Mouse (Mus musculus) neural tube, embryonic 14.5 days (tissue): ENCODE measurements at regions not wholly inside any gene's neighbourhood (a gene's known extent, or its start where the extent isn't known, plus 50 kb on each side); places are given as distances from the start of the nearest gene placed in this dataset.

ENCODE experiments used
- ATAC-seq: fragments of 200-750 bp; cut with Nextera tagmentation; 2 replicates; pipeline ENCODE4 v1.8.0; 2017; ENCODE audit warnings: low read depth, mild to moderate bottlenecking, moderate TSS enrichment, moderate library complexity
- H3K27ac ChIP-seq: fragments of 300-500 bp; sonication (generic); 2 replicates; pipeline ENCODE4 v1.5.1; 2014; ENCODE audit warnings: low read depth, mild to moderate bottlenecking, control low read depth, low read length, moderate library complexity, mixed read lengths
- H3K27me3 ChIP-seq: fragments of 300-500 bp; sonication (generic); 2 replicates; pipeline ENCODE4 v1.6.1; 2014; ENCODE audit warnings: low read length; ENCODE audit not compliant: control insufficient read depth, insufficient read depth
- H3K36me3 ChIP-seq: fragments of 300-500 bp; sonication (generic); 2 replicates; pipeline ENCODE4 v1.6.1; 2014; ENCODE audit warnings: low read length, mixed read lengths; ENCODE audit not compliant: control insufficient read depth, insufficient read depth
- H3K4me1 ChIP-seq: fragments of 300-500 bp; sonication (generic); 2 replicates; pipeline ENCODE4 v1.6.1; 2014; ENCODE audit warnings: low read length; ENCODE audit not compliant: control insufficient read depth, insufficient read depth
- H3K4me2 ChIP-seq: fragments of 300-500 bp; sonication (generic); 2 replicates; pipeline ENCODE4 v1.6.1; 2014; ENCODE audit warnings: mild to moderate bottlenecking, low read depth, low read length, control low read depth
- H3K4me3 ChIP-seq: fragments of 300-500 bp; sonication (generic); 2 replicates; pipeline ENCODE4 v1.5.1; 2014; ENCODE audit warnings: low read depth, low read length, control low read depth, mixed read lengths
- H3K9ac ChIP-seq: fragments of 300-500 bp; sonication (generic); replicated peaks from 2 replicates; pipeline ENCODE4 v1.6.1; 2014; ENCODE audit warnings: low read depth, mild to moderate bottlenecking, control low read depth, low read length, mixed read lengths
- H3K9me3 ChIP-seq: fragments of 300-500 bp; sonication (generic); 2 replicates; pipeline ENCODE4 v1.6.1; 2016; ENCODE audit warnings: low read length; ENCODE audit not compliant: control insufficient read depth
- WGBS: fragments of 180-500 bp; shearing (Covaris S2); extraction: QIAGEN DNeasy Blood & Tissue Kit; methylation state at CpG from one replicate; pipeline ENCODE4 v1.1.7; 2014; 5-methylcytosine and 5-hydroxymethylcytosine counted together

DNA sequence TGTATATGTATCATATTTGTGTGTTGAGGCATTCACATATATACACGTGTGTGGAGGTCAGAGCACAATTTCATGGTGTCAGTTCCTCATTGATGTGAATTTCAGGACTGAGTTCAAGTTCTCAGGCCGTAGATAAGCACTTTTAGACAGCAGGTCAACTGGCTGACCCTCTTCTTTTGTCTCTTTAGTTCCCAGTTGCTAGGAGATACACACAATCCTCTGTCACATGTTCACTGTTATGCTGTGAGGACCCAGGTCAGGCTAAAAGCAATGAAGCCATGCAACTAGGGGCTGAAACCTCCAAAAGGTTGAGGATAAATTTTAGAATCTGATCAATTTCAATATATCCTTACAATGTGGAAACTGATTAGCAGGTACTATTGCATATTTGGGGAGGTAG is 783.5 kb downstream of the Galc start:
- Histone ChIP-seq H3K4me1 (peaks cover 9% of the 10 kb centered on the region; the same call in 1 of the 2 replicates), H3K4me3 (no peak overlapping the region), H3K9ac (no peak overlapping the region), H3K4me2 (no peak overlapping the region), H3K9me3 (no peaks in the 10 kb centered on the region), H3K27me3 (no peaks in the 10 kb centered on the region), H3K36me3 (no peaks in the 10 kb centered on the region), H3K27ac (no peak overlapping the region)
- WGBS: 25% methylated on average over 2 of the region's 2 CpGs
- ATAC-seq: peak; percentile 69; the same call in 1 of the 2 replicates

- Histone ChIP-seq H3K9ac (no peak overlapping the region), H3K4me3 (no peak overlapping the region), H3K27me3 (no peaks in the 10 kb centered on the region), H3K27ac (no peak overlapping the region), H3K4me1 (no peaks in the 10 kb centered on the region), H3K9me3 (no peaks in the 10 kb centered on the region), H3K36me3 (no peaks in the 10 kb centered on the region), H3K4me2 (no peak overlapping the region)
- ATAC-seq: peak; percentile 56; the same call in 1 of the 2 replicates
- 33% methylated on average over 3 of the region's 3 CpGs for WGBS
Measured at GRCm38 (mm10) chr12:97469183-97469582, 790.1 kb downstream of the Galc start.

- no peak for ATAC-seq
- Histone ChIP-seq H3K4me1 (no peaks in the 10 kb centered on the region), H3K9me3 (no peaks in the 10 kb centered on the region), H3K9ac (no peak overlapping the region), H3K4me2 (no peak overlapping the region), H3K27me3 (no peaks in the 10 kb centered on the region), H3K36me3 (no peaks in the 10 kb centered on the region), H3K27ac (no peak overlapping the region), H3K4me3 (no peak overlapping the region)
- 60% methylated on average over 3 of the region's 3 CpGs for WGBS
Measured at GRCm38 (mm10) chr12:97436141-97436540, 823.1 kb downstream of the Galc start.

DNA sequence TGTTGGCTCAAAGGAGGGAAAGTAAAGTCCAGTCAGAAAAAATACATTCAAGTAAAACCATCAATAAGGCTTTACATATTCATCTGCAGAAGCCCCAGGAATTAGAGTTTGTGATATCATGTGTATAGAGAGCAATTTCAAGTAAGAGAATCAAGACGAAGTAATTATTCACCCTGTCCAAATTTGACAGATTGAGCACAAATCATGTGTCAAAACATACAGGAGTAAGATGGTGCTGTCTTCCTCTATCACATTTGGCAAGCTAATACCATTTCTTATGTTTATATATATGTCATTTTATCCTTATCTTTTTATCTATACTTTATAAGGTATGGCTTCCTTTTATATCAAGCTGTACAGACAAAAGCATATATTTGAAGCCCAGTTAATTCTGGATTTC is 825.2 kb downstream of the Galc start:
- Histone ChIP-seq H3K4me3 (no peak overlapping the region), H3K9me3 (no peaks in the 10 kb centered on the region), H3K4me2 (no peak overlapping the region), H3K9ac (no peak overlapping the region), H3K4me1 (no peaks in the 10 kb centered on the region), H3K27me3 (no peaks in the 10 kb centered on the region), H3K36me3 (no peaks in the 10 kb centered on the region), H3K27ac (no peak overlapping the region)
- WGBS: 76% methylated on average over 1 of the region's 1 CpGs
- no peak for ATAC-seq

DNA sequence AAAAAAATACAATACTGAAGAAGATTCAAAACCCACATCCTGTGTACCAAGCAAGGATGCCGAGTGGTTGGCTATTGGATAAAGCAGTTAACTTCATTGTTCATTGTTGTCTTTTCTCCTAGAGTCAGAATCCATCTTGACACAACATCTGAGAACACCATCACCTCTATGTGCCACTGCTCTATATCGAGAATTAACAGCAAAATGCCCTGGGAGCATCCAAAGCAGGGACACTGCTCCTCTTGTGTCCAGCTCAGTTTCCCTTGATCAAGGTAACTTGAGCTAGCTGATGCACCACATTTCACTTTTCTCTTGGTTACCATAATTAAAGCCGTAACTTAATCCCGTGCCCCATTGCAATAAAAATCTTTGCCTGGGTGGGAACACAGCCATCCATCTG is 826.6 kb downstream of the Galc start:
- ATAC-seq: no peak
- Histone ChIP-seq H3K4me3 (no peak overlapping the region), H3K4me2 (no peak overlapping the region), H3K36me3 (no peaks in the 10 kb centered on the region), H3K9me3 (no peaks in the 10 kb centered on the region), H3K27ac (no peak overlapping the region), H3K27me3 (no peaks in the 10 kb centered on the region), H3K4me1 (no peaks in the 10 kb centered on the region), H3K9ac (no peak overlapping the region)
- WGBS: 75% methylated on average over 4 of the region's 4 CpGs

GRCm38 (mm10) chr12:97428252-97428651 is 831.0 kb downstream of the Galc start:
- Histone ChIP-seq H3K27me3 (no peaks in the 10 kb centered on the region), H3K9ac (no peak overlapping the region), H3K36me3 (no peaks in the 10 kb centered on the region), H3K4me1 (no peaks in the 10 kb centered on the region), H3K27ac (no peak overlapping the region), H3K4me3 (no peak overlapping the region), H3K4me2 (no peak overlapping the region), H3K9me3 (no peaks in the 10 kb centered on the region)
- 94% methylated on average over 3 of the region's 3 CpGs for WGBS
- no peak for ATAC-seq

GRCm38 (mm10) chr12:97424726-97425125 is 834.5 kb downstream of the Galc start:
- no peak overlapping the region for H3K27ac ChIP-seq
- H3K9me3 ChIP-seq: no peaks in the 10 kb centered on the region
- no peak overlapping the region for H3K4me3 ChIP-seq
- WGBS: 86% methylated on average over 3 of the region's 3 CpGs
- no peak for ATAC-seq
- no peak overlapping the region for H3K9ac ChIP-seq
- no peak overlapping the region for H3K4me2 ChIP-seq
- no peaks in the 10 kb centered on the region for H3K27me3 ChIP-seq
- no peaks in the 10 kb centered on the region for H3K4me1 ChIP-seq
- H3K36me3 ChIP-seq: no peaks in the 10 kb centered on the region

GRCm38 (mm10) chr12:97403440-97403839 is 855.8 kb downstream of the Galc start:
- Histone ChIP-seq H3K36me3 (no peaks in the 10 kb centered on the region), H3K9me3 (no peaks in the 10 kb centered on the region), H3K27me3 (no peaks in the 10 kb centered on the region), H3K4me1 (no peaks in the 10 kb centered on the region), H3K4me2 (no peak overlapping the region), H3K27ac (no peak overlapping the region), H3K4me3 (no peak overlapping the region), H3K9ac (no peak overlapping the region)
- 16% methylated on average over 3 of the region's 3 CpGs for WGBS
- ATAC-seq: no peak

DNA sequence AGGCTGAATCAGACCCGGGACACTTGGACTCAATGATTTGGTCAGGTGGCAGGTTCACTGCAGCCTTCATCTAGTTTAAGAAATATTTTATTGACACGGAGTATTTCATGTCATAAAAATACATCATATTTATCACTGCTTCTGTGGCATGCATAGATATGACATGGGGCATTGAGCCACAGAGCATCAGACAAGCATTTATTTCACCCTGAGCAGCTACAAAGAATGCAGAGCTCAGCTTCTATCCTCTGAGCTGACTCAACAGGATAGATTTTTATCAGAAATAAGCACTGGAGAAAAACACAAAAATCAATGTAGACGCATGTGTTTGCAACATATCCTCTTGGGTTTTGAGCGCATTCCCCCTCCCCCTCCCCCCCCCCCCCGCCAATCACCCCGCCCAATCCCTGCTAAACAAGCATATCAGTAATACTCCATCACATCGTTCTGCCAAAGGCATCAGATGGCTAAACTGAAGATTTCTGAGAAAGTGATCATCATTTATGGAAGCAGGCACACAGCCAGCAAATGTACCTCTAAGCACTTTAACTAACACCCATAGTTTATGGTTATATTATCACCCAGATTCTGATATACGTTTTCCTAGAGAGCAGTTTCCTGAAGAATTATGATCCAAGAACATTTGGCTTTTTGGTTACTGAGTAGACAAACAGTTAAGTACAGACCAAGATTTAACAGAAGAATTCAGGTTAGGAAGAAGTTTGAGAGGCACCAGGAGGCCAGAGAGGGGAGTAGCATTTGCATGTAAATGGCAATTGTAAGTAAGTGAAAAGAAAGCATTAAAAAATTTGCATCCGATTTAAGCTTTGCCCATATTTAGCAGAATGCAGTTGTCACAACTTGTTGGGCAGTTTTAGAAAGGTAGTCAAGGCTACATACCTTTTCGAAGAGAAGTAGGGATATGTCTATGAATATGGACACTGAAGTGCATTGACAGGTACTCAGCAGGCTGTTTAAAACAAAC is 856.6 kb downstream of the Galc start:
- peak; percentile 63; the same call in 1 of the 2 replicates for ATAC-seq
- 14% methylated on average over 10 of the region's 10 CpGs for WGBS
- H3K4me2 ChIP-seq: no peak overlapping the region
- no peaks in the 10 kb centered on the region for H3K36me3 ChIP-seq
- H3K4me1 ChIP-seq: no peaks in the 10 kb centered on the region
- no peaks in the 10 kb centered on the region for H3K9me3 ChIP-seq
- no peak overlapping the region for H3K9ac ChIP-seq
- no peak overlapping the region for H3K4me3 ChIP-seq
- no peak overlapping the region for H3K27ac ChIP-seq
- no peaks in the 10 kb centered on the region for H3K27me3 ChIP-seq
